Mouse (Mus musculus) liver, embryonic 12.5 days (tissue): ENCODE results near the gene 5430419D17Rik. TPM values are rescaled to one million over a fixed set of nuclear protein-coding genes. Genes with fewer than 3 reads are reported as not detected.

Experiments
- ATAC-seq: fragments of 200-750 bp; cut with Nextera tagmentation; 2 replicates; pipeline ENCODE4 v1.8.0; 2017; ENCODE audit warnings: moderate number of reproducible peaks, mild to moderate bottlenecking, moderate library complexity
- H3K27ac ChIP-seq: fragments of 300-500 bp; sonication (generic); 2 replicates; pipeline ENCODE4 v1.5.1; 2016; ENCODE audit warnings: mild to moderate bottlenecking
- H3K27me3 ChIP-seq: fragments of 300-500 bp; sonication (generic); replicated peaks from 2 replicates; pipeline ENCODE4 v1.6.1; 2016; ENCODE audit warnings: mild to moderate bottlenecking, moderate library complexity
- H3K36me3 ChIP-seq: fragments of 300-500 bp; sonication (generic); 2 replicates; pipeline ENCODE4 v1.6.1; 2016; ENCODE audit warnings: mild to moderate bottlenecking, moderate library complexity
- H3K4me1 ChIP-seq: fragments of 300-500 bp; sonication (generic); 2 replicates; pipeline ENCODE4 v1.6.1; 2016
- H3K4me2 ChIP-seq: fragments of 300-500 bp; sonication (generic); 2 replicates; pipeline ENCODE4 v1.6.1; 2016; ENCODE audit warnings: mild to moderate bottlenecking, moderate library complexity
- H3K4me3 ChIP-seq: fragments of 300-500 bp; sonication (generic); 2 replicates; pipeline ENCODE4 v1.5.1; 2016; ENCODE audit warnings: mild to moderate bottlenecking, moderate library complexity
- H3K9ac ChIP-seq: fragments of 300-500 bp; sonication (generic); 2 replicates; pipeline ENCODE4 v1.6.1; 2016; ENCODE audit warnings: mild to moderate bottlenecking, moderate library complexity
- H3K9me3 ChIP-seq: fragments of 300-500 bp; sonication (generic); replicated peaks from 2 replicates; pipeline ENCODE4 v1.6.1; 2016; ENCODE audit warnings: mild to moderate bottlenecking, moderate library complexity
- WGBS: fragments of 180-500 bp; shearing (Covaris S2); methylation state at CpG from one replicate; pipeline ENCODE4 v1.1.7; 2016; ENCODE audit not compliant: insufficient replicate concordance; 5-methylcytosine and 5-hydroxymethylcytosine counted together
- polyA plus RNA-seq: library from polyadenylated mRNA; unstranded; fragments of >200 nt; fragmentation: Nextera tagmentation; extraction: Ambion mirVana; gene quantifications from 2 replicates; pipeline ENCODE4 v1.2.1, GENCODE M21; 2016

5430419D17Rik gene
- polyA plus RNA-seq, 1 experiment from 2014 or later: not detected

GRCm38 (mm10) chr7:131223086-131223485, 48.9 kb downstream of the 5430419D17Rik start:
- no peak for ATAC-seq
- no peak overlapping the region for H3K27ac ChIP-seq
- H3K9ac ChIP-seq: no peak overlapping the region
- no peaks in the 10 kb centered on the region for H3K9me3 ChIP-seq
- no peak overlapping the region for H3K4me2 ChIP-seq
- H3K36me3 ChIP-seq: no peaks in the 10 kb centered on the region
- 61% methylated on average over 5 of the region's 5 CpGs for WGBS
- H3K27me3 ChIP-seq: no peaks in the 10 kb centered on the region
- H3K4me3 ChIP-seq: no peak overlapping the region
- H3K4me1 ChIP-seq: no peaks in the 10 kb centered on the region

DNA sequence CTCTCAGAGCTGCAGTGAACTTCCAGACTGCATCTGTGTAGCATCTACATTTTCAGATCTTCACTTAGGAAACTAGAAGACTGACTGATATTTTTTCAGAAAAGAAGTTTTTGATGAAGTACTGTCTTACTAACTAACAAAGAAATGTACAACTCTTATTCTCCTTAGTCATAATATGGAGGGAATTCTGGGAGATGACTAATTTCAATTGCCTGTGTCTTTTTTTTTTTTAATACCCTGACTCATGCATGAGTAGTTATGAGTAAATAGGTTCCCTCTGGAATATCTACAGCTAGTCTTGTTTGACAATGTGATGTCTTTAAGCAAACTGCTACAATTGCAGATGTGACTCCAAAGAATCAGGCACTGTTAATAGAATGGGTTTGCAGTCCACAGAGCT, 61.9 kb downstream of the 5430419D17Rik start:
- Histone ChIP-seq H3K4me3 (no peak overlapping the region), H3K27ac (no peak overlapping the region), H3K9ac (no peak overlapping the region), H3K4me2 (no peak overlapping the region), H3K27me3 (no peaks in the 10 kb centered on the region), H3K9me3 (no peaks in the 10 kb centered on the region), H3K36me3 (no peaks in the 10 kb centered on the region), H3K4me1 (no peaks in the 10 kb centered on the region)
- no peak for ATAC-seq

DNA sequence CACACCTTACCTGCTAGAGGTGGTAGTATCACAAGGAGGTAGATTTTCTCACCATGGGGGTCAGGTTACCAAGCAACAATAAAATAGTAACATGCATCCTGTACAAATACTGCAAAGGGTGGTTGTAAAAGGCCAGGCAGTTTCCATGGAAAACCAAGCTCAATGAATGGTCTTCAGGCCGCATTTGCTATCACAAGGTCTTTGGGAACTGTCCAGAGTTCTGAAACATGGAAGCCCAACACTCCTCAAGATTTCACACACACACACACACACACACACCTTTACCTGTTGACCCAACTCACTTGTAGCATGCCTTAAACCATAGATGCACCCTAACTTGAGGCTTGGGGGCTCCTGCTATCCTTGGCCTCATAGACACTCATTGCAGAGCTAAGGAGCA, 70.8 kb downstream of the 5430419D17Rik start:
- Histone ChIP-seq H3K36me3 (no peaks in the 10 kb centered on the region), H3K4me1 (no peaks in the 10 kb centered on the region), H3K9ac (no peak overlapping the region), H3K4me2 (no peak overlapping the region), H3K27me3 (no peaks in the 10 kb centered on the region), H3K4me3 (no peak overlapping the region), H3K9me3 (no peaks in the 10 kb centered on the region), H3K27ac (no peak overlapping the region)
- WGBS: 17% methylated on average over 1 of the region's 1 CpGs
- ATAC-seq: no peak

GRCm38 (mm10) chr7:131256841-131257240, 82.6 kb downstream of the 5430419D17Rik start:
- Histone ChIP-seq H3K27ac (no peak overlapping the region), H3K4me3 (no peak overlapping the region), H3K9me3 (no peaks in the 10 kb centered on the region), H3K27me3 (no peaks in the 10 kb centered on the region), H3K36me3 (no peaks in the 10 kb centered on the region), H3K4me1 (no peaks in the 10 kb centered on the region), H3K4me2 (no peak overlapping the region), H3K9ac (no peak overlapping the region)
- WGBS: 68% methylated on average over 5 of the region's 5 CpGs
- ATAC-seq: no peak

- no peaks in the 10 kb centered on the region for H3K9me3 ChIP-seq
- no peak overlapping the region for H3K9ac ChIP-seq
- H3K36me3 ChIP-seq: no peaks in the 10 kb centered on the region
- H3K4me1 ChIP-seq: no peaks in the 10 kb centered on the region
- no peak overlapping the region for H3K4me2 ChIP-seq
- WGBS: 40% methylated on average over 1 of the region's 1 CpGs
- no peak for ATAC-seq
- no peaks in the 10 kb centered on the region for H3K27me3 ChIP-seq
- no peak overlapping the region for H3K4me3 ChIP-seq
- no peak overlapping the region for H3K27ac ChIP-seq
Measured at GRCm38 (mm10) chr7:131257309-131257708, 83.1 kb downstream of the 5430419D17Rik start.

GRCm38 (mm10) chr7:131260946-131261345, 86.7 kb downstream of the 5430419D17Rik start:
- no peak overlapping the region for H3K9ac ChIP-seq
- no peak overlapping the region for H3K4me3 ChIP-seq
- H3K36me3 ChIP-seq: no peaks in the 10 kb centered on the region
- no peak overlapping the region for H3K27ac ChIP-seq
- H3K4me2 ChIP-seq: no peak overlapping the region
- H3K27me3 ChIP-seq: no peaks in the 10 kb centered on the region
- ATAC-seq: no peak
- WGBS: 66% methylated on average over 6 of the region's 6 CpGs
- H3K4me1 ChIP-seq: no peaks in the 10 kb centered on the region
- H3K9me3 ChIP-seq: no peaks in the 10 kb centered on the region

GRCm38 (mm10) chr7:131264251-131264650, 90.0 kb downstream of the 5430419D17Rik start:
- Histone ChIP-seq H3K9ac (no peak overlapping the region), H3K4me1 (no peaks in the 10 kb centered on the region), H3K4me2 (no peak overlapping the region), H3K9me3 (no peaks in the 10 kb centered on the region), H3K27me3 (no peaks in the 10 kb centered on the region), H3K4me3 (no peak overlapping the region), H3K36me3 (no peaks in the 10 kb centered on the region), H3K27ac (no peak overlapping the region)
- 67% methylated on average over 4 of the region's 4 CpGs for WGBS
- no peak for ATAC-seq

DNA sequence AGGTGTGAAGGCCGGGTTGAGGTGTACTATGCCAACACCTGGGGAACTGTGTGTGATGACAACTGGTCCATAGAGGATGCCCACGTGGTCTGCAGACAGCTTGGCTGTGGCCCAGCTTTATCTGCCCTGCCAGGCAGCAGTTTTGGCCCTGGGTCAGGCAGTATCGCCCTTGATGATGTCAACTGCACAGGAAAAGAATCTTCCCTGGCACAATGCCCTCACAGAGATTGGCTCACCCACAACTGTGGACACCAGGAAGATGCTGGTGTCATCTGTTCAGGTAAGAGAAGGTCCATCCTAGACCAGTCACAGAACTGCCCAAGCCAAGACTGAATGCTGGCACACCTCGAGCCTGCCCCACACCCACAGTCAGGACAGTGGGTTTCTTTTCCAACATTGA, 91.6 kb downstream of the 5430419D17Rik start:
- no peak for ATAC-seq
- H3K9ac ChIP-seq: no peak overlapping the region
- no peaks in the 10 kb centered on the region for H3K27me3 ChIP-seq
- no peak overlapping the region for H3K4me3 ChIP-seq
- no peak overlapping the region for H3K4me2 ChIP-seq
- no peaks in the 10 kb centered on the region for H3K36me3 ChIP-seq
- H3K27ac ChIP-seq: no peak overlapping the region
- no peaks in the 10 kb centered on the region for H3K4me1 ChIP-seq
- no peaks in the 10 kb centered on the region for H3K9me3 ChIP-seq
- 52% methylated on average over 4 of the region's 4 CpGs for WGBS

GRCm38 (mm10) chr7:131297151-131297550, 122.9 kb downstream of the 5430419D17Rik start:
- Histone ChIP-seq H3K36me3 (no peaks in the 10 kb centered on the region), H3K27ac (no peak overlapping the region), H3K4me2 (no peak overlapping the region), H3K4me3 (no peak overlapping the region), H3K9ac (no peak overlapping the region), H3K27me3 (no peaks in the 10 kb centered on the region), H3K4me1 (no peaks in the 10 kb centered on the region), H3K9me3 (no peaks in the 10 kb centered on the region)
- 63% methylated on average over 8 of the region's 8 CpGs for WGBS
- ATAC-seq: no peak

GRCm38 (mm10) chr7:131303340-131303739, 129.1 kb downstream of the 5430419D17Rik start:
- no peaks in the 10 kb centered on the region for H3K36me3 ChIP-seq
- WGBS: 60% methylated on average over 8 of the region's 8 CpGs
- no peak overlapping the region for H3K4me3 ChIP-seq
- H3K9ac ChIP-seq: no peak overlapping the region
- H3K9me3 ChIP-seq: no peaks in the 10 kb centered on the region
- H3K4me2 ChIP-seq: no peak overlapping the region
- H3K27me3 ChIP-seq: no peaks in the 10 kb centered on the region
- no peak overlapping the region for H3K27ac ChIP-seq
- no peak for ATAC-seq
- H3K4me1 ChIP-seq: no peaks in the 10 kb centered on the region

DNA sequence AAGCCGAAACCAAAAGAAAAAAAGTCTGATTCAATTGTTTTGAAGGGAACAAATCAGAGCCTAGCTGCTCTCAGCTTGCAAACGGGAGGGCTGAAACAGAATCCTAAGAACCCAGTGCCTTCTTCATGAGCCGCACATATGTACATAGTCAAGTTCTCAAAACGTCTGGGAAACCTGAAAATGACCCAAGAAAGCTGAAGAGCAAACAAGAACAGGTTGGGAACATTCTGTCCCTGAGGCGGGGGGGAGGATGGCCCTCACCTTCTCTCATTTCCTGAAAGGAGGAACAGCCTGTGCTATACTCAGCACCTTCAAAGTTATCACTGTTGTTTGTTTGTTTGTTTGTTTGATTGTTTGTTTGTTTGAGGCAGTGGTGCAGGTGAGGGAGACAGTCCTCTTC, 132.5 kb downstream of the 5430419D17Rik start:
- Histone ChIP-seq H3K4me2 (no peak overlapping the region), H3K36me3 (no peaks in the 10 kb centered on the region), H3K4me1 (no peaks in the 10 kb centered on the region), H3K9ac (no peak overlapping the region), H3K27ac (no peak overlapping the region), H3K9me3 (no peaks in the 10 kb centered on the region), H3K27me3 (no peaks in the 10 kb centered on the region), H3K4me3 (no peak overlapping the region)
- ATAC-seq: no peak
- 59% methylated on average over 5 of the region's 5 CpGs for whole genome bisulfite sequencing

- no peak overlapping the region for H3K27ac ChIP-seq
- no peaks in the 10 kb centered on the region for H3K4me1 ChIP-seq
- no peak overlapping the region for H3K4me3 ChIP-seq
- no peaks in the 10 kb centered on the region for H3K9me3 ChIP-seq
- no peak overlapping the region for H3K4me2 ChIP-seq
- no peaks in the 10 kb centered on the region for H3K36me3 ChIP-seq
- 63% methylated on average over 7 of the region's 7 CpGs for WGBS
- no peak overlapping the region for H3K9ac ChIP-seq
- ATAC-seq: no peak
- no peaks in the 10 kb centered on the region for H3K27me3 ChIP-seq
Measured at GRCm38 (mm10) chr7:131314493-131314892, 140.3 kb downstream of the 5430419D17Rik start.

DNA sequence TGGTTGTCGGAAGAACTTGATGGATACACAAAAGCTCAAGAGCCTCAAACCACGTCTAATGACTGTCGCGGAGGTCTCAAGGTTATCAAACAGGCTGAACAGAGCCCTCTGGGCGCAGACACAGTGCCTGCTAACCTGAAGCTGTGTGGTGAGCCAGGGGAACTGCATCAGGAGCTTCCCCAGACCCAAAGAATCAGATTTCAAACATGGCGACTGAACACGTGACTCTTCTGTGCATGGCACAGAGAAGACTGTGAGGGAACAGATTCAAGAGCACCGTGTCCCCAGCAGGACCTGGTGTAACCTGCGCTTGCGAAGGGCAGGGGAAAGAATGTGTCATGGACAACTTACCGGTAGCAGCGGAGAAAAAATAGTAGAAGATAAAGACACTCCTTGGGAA, 143.4 kb downstream of the 5430419D17Rik start:
- Histone ChIP-seq H3K27ac (no peak overlapping the region), H3K9me3 (no peaks in the 10 kb centered on the region), H3K27me3 (no peaks in the 10 kb centered on the region), H3K9ac (no peak overlapping the region), H3K36me3 (no peaks in the 10 kb centered on the region), H3K4me3 (no peak overlapping the region), H3K4me2 (no peak overlapping the region), H3K4me1 (no peaks in the 10 kb centered on the region)
- WGBS: 51% methylated on average over 12 of the region's 12 CpGs
- ATAC-seq: no peak
